Mouse (Mus musculus): ENCODE measurements around the gene Shld1. TPM values are rescaled to one million over a fixed set of nuclear protein-coding genes. Genes with fewer than 3 reads are reported as not detected.
A peak's percentile ranks its signal among the peaks of the same experiment; 100 is the strongest.

Gene Shld1
- 12.6 and 13.2 TPM in 2 replicates for polyA plus RNA-seq (2012; rRNA removed)

- peak; percentile 88 for DNase-seq (ENCODE audit: low read depth, low spot score)
- 3% methylated on average over 33 of the region's 33 CpGs for WGBS
These were observed at the start of gene Shld1 for GRCm38 (mm10) chr2:132686756-132687737. Gene Shld1, plus strand, starts transcription at chr2:132686931.

GRCm38 (mm10) chr2:132638306-132638705 lies 48.4 kb upstream of the Shld1 start:
- WGBS, result 92% methylated on average over 6 of the region's 6 CpGs

GRCm38 (mm10) chr2:132639337-132639736 lies 47.4 kb upstream of the Shld1 start:
- no peak for DNase-seq (ENCODE audit: low read depth, low spot score)

More at GRCm38 (mm10) chr2:132638306-132638705, 48.4 kb upstream of the Shld1 start:
- no peak for DNase-seq (ENCODE audit: low read depth, low spot score)

GRCm38 (mm10) chr2:132641196-132641595 lies 45.5 kb upstream of the Shld1 start:
- no peak for DNase-seq (ENCODE audit: low read depth, low spot score)
- 41% methylated on average over 3 of the region's 3 CpGs for WGBS

More at GRCm38 (mm10) chr2:132639337-132639736, 47.4 kb upstream of the Shld1 start:
- 58% methylated on average over 7 of the region's 7 CpGs for WGBS

GRCm38 (mm10) chr2:132643161-132643560 lies 43.6 kb upstream of the Shld1 start:
- 27% methylated on average over 4 of the region's 4 CpGs for WGBS
- peak; percentile 21 for DNase-seq (ENCODE audit: low read depth, low spot score)

GRCm38 (mm10) chr2:132646856-132647745 lies 39.6 kb upstream of the Shld1 start:
- DNase-seq (ENCODE audit: low read depth, low spot score), result no peak
- WGBS, result 74% methylated on average over 17 of the region's 17 CpGs

- 94% methylated on average over 10 of the region's 10 CpGs for WGBS
- DNase-seq (ENCODE audit: low read depth, low spot score), result no peak
These were observed 37.3 kb upstream of the Shld1 start for GRCm38 (mm10) chr2:132649352-132649870.

- 38% methylated on average over 2 of the region's 2 CpGs for WGBS
- no peak for DNase-seq (ENCODE audit: low read depth, low spot score)
These were observed 36.2 kb upstream of the Shld1 start for GRCm38 (mm10) chr2:132650546-132650945.

- 57% methylated on average over 10 of the region's 10 CpGs for whole genome bisulfite sequencing
- no peak for DNase-seq (ENCODE audit: low read depth, low spot score)
These were observed 34.3 kb upstream of the Shld1 start for GRCm38 (mm10) chr2:132652476-132652875.

- no peak for DNase-seq (ENCODE audit: low read depth, low spot score)
- 89% methylated on average over 6 of the region's 6 CpGs for WGBS
These were observed 31.8 kb upstream of the Shld1 start for GRCm38 (mm10) chr2:132654834-132655495.

- no peak for DNase-seq (ENCODE audit: low read depth, low spot score)
- WGBS, result 63% methylated on average over 2 of the region's 2 CpGs
These were observed 29.5 kb upstream of the Shld1 start for GRCm38 (mm10) chr2:132657186-132657585.

- DNase-seq (ENCODE audit: low read depth, low spot score), result no peak
- WGBS, result 71% methylated on average over 9 of the region's 9 CpGs
These were observed 28.2 kb upstream of the Shld1 start for GRCm38 (mm10) chr2:132658412-132659120.

GRCm38 (mm10) chr2:132669091-132669490 lies 17.6 kb upstream of the Shld1 start:
- 59% methylated on average over 6 of the region's 6 CpGs for WGBS
- DNase-seq (ENCODE audit: low read depth, low spot score), result no peak

- no peak for DNase-seq (ENCODE audit: low read depth, low spot score)
- 64% methylated on average over 4 of the region's 4 CpGs for WGBS
These were observed 16.4 kb upstream of the Shld1 start for GRCm38 (mm10) chr2:132670290-132670689.

GRCm38 (mm10) chr2:132672121-132672520 lies 14.6 kb upstream of the Shld1 start:
- DNase-seq (ENCODE audit: low read depth, low spot score), result no peak
- 86% methylated on average over 3 of the region's 3 CpGs for WGBS

- 75% methylated on average over 4 of the region's 4 CpGs for WGBS
- DNase-seq (ENCODE audit: low read depth, low spot score), result no peak
These were observed 10.6 kb upstream of the Shld1 start for GRCm38 (mm10) chr2:132676111-132676510.

GRCm38 (mm10) chr2:132685001-132685400 lies 1.7 kb upstream of the Shld1 start:
- DNase-seq (ENCODE audit: low read depth, low spot score), result no peak

GRCm38 (mm10) chr2:132688611-132689021 lies 1.9 kb downstream of the Shld1 start:
- 81% methylated on average over 7 of the region's 7 CpGs for WGBS
- no peak for DNase-seq (ENCODE audit: low read depth, low spot score)

GRCm38 (mm10) chr2:132689188-132689568 lies 2.4 kb downstream of the Shld1 start:
- WGBS, result 34% methylated on average over 4 of the region's 4 CpGs
- no peak for DNase-seq (ENCODE audit: low read depth, low spot score)

Measured in large intestine, adult 2 months (tissue).